Mouse (Mus musculus) gastrocnemius, adult 2 months (tissue): Measurements from ENCODE around the gene Dmbx1. TPM values are rescaled to one million over a fixed set of nuclear protein-coding genes. Genes with fewer than 3 reads are reported as not detected.

ENCODE experiments used
- DNase-seq: peaks from one replicate; pipeline ENCODE4 v3.0.0; 2022
- H3K27ac ChIP-seq: fragments of 200-600 bp; 2 replicates; pipeline ENCODE4 v1.8.1; 2022; ENCODE audit warnings: mild to moderate bottlenecking
- H3K4me3 ChIP-seq: fragments of 200-600 bp; 2 replicates; pipeline ENCODE4 v1.8.1; 2022; ENCODE audit warnings: mild to moderate bottlenecking, moderate library complexity
- CTCF ChIP-seq: fragments of 200-600 bp; IDR thresholded peaks from 2 replicates; pipeline ENCODE4 v1.8.1; 2022; ENCODE audit warnings: antibody characterized with exemption, mild to moderate bottlenecking, moderate library complexity
- intact Hi-C: fragments of 180-260 bp; cut with DNase I; formaldehyde crosslinking; loops from one replicate; pipeline ENCODE4 v1.15.1; 2025
- total RNA-seq, 2 experiments: library from RNA; stranded (reverse); gene quantifications; 2 replicates each; pipeline ENCODE4 v1.2.3; 2021

Gene Dmbx1
- total RNA-seq, 2 experiments from 2014 or later = not detected

- no peak overlapping the region for H3K4me3 ChIP-seq
- no peak for DNase-seq
- intact Hi-C loops = loop anchor here (5.0 kb wide), 1 partner anchor 78 kb away; no protein-coding TSS in a partner anchor
- no peak overlapping the region for H3K27ac ChIP-seq
- TF ChIP-seq CTCF = no peak
Observed at GRCm38 (mm10) chr4:115904375-115904774, 35.4 kb downstream of the Dmbx1 start.

GRCm38 (mm10) chr4:115902816-115903215 lies 36.9 kb downstream of the Dmbx1 start:
- H3K4me3 ChIP-seq = no peak overlapping the region
- peak; percentile 80 for TF ChIP-seq CTCF
- peak; percentile 80 for DNase-seq
- no peak overlapping the region for H3K27ac ChIP-seq
- intact Hi-C loops = loop anchor here (5.0 kb wide), 1 partner anchor 79 kb away; no protein-coding TSS in a partner anchor

- intact Hi-C loops = no loop called here
- DNase-seq = no peak
- no peak for TF ChIP-seq CTCF
- no peak overlapping the region for H3K27ac ChIP-seq
- H3K4me3 ChIP-seq = peak overlapping the region; percentile 52
Observed at GRCm38 (mm10) chr4:115897901-115898631, 41.7 kb downstream of the Dmbx1 start.

GRCm38 (mm10) chr4:115894281-115894680 lies 45.4 kb downstream of the Dmbx1 start:
- H3K27ac ChIP-seq = no peak overlapping the region
- no peak overlapping the region for H3K4me3 ChIP-seq
- intact Hi-C loops = no loop called here
- no peak for DNase-seq
- no peak for TF ChIP-seq CTCF

- no peak for DNase-seq
- H3K27ac ChIP-seq = no peak within 1 kb of the TSS
- TF ChIP-seq CTCF = no peak
- intact Hi-C loops = no loop called here
- H3K4me3 ChIP-seq = peak within 1 kb of the TSS; percentile 55
Observed at GRCm38 (mm10) chr4:115890553-115890952, 49.2 kb downstream of the Dmbx1 start, which contains the start of gene 6430628N08Rik. Gene 6430628N08Rik (plus strand): TSS chr4:115890665.

GRCm38 (mm10) chr4:115890066-115890465 lies 49.7 kb downstream of the Dmbx1 start:
- no peak for TF ChIP-seq CTCF
- H3K4me3 ChIP-seq = peak overlapping the region; percentile 55
- no peak for DNase-seq
- intact Hi-C loops = no loop called here
- H3K27ac ChIP-seq = no peak overlapping the region

GRCm38 (mm10) chr4:115886875-115887274 lies 52.9 kb downstream of the Dmbx1 start:
- TF ChIP-seq CTCF = no peak
- intact Hi-C loops = no loop called here
- no peak overlapping the region for H3K27ac ChIP-seq
- no peak for DNase-seq
- no peak overlapping the region for H3K4me3 ChIP-seq

GRCm38 (mm10) chr4:115885846-115886245 lies 53.9 kb downstream of the Dmbx1 start:
- intact Hi-C loops = no loop called here
- H3K4me3 ChIP-seq = no peak overlapping the region
- H3K27ac ChIP-seq = no peak overlapping the region
- no peak for TF ChIP-seq CTCF
- no peak for DNase-seq

- intact Hi-C loops = no loop called here
- DNase-seq = no peak
- no peak for TF ChIP-seq CTCF
- no peak within 1 kb of the TSS for H3K27ac ChIP-seq
- H3K4me3 ChIP-seq = no peak within 1 kb of the TSS
Observed at GRCm38 (mm10) chr4:115884022-115884421, 55.7 kb downstream of the Dmbx1 start, which contains the start of gene Kncn. Gene Kncn (plus strand): TSS chr4:115884400.

GRCm38 (mm10) chr4:115882195-115882594 lies 57.5 kb downstream of the Dmbx1 start:
- H3K27ac ChIP-seq = no peak overlapping the region
- no peak for DNase-seq
- H3K4me3 ChIP-seq = no peak overlapping the region
- no peak for TF ChIP-seq CTCF
- intact Hi-C loops = no loop called here

- no peak overlapping the region for H3K4me3 ChIP-seq
- TF ChIP-seq CTCF = no peak
- no peak for DNase-seq
- intact Hi-C loops = no loop called here
- no peak overlapping the region for H3K27ac ChIP-seq
Observed at GRCm38 (mm10) chr4:115881183-115881582, 58.5 kb downstream of the Dmbx1 start.

- no peak for DNase-seq
- H3K27ac ChIP-seq = no peak overlapping the region
- intact Hi-C loops = no loop called here
- no peak overlapping the region for H3K4me3 ChIP-seq
- TF ChIP-seq CTCF = no peak
Observed at GRCm38 (mm10) chr4:115878828-115879227, 60.9 kb downstream of the Dmbx1 start.

GRCm38 (mm10) chr4:115878216-115878678 lies 61.5 kb downstream of the Dmbx1 start:
- H3K4me3 ChIP-seq = no peak overlapping the region
- no peak for TF ChIP-seq CTCF
- no peak for DNase-seq
- intact Hi-C loops = no loop called here
- no peak overlapping the region for H3K27ac ChIP-seq

GRCm38 (mm10) chr4:115873231-115873630 lies 66.5 kb downstream of the Dmbx1 start:
- Histone ChIP-seq H3K4me3 (no peak overlapping the region), H3K27ac (no peak overlapping the region)
- no peak for DNase-seq
- intact Hi-C loops = no loop called here
- TF ChIP-seq CTCF = no peak
